Mouse (Mus musculus): ENCODE data around the gene Fignl2. TPM values are rescaled to one million over a fixed set of nuclear protein-coding genes. Genes with fewer than 3 reads are reported as not detected.

Gene Fignl2
- polyA plus RNA-seq, 1 experiment from 2014 or later: not detected

GRCm38 (mm10) chr15:101075656-101076055 lies 2.7 kb downstream of the Fignl2 start:
- H3K9ac ChIP-seq (ENCODE audit: low read length): no peak overlapping the region
- peak overlapping the region; percentile 83 for H3K4me2 ChIP-seq (ENCODE audit: low read length)
- no peak overlapping the region for H3K27ac ChIP-seq (ENCODE audit: low read depth, low read length)

GRCm38 (mm10) chr15:101075150-101075549 lies 3.2 kb downstream of the Fignl2 start:
- peaks cover 9% of the 10 kb centered on the region; the same call in 1 of the 2 replicates for H3K4me1 ChIP-seq (ENCODE audit: control insufficient read depth, insufficient read depth, low read length)
- H3K27ac ChIP-seq (ENCODE audit: low read depth, low read length): no peak overlapping the region
- H3K27me3 ChIP-seq (replicated peaks; ENCODE audit: control insufficient read depth, insufficient read depth, low read length): peaks cover 8% of the 10 kb centered on the region; the same call in 1 of the 2 replicates
- H3K36me3 ChIP-seq (ENCODE audit: control insufficient read depth, insufficient read depth, low read length): no peaks in the 10 kb centered on the region
- H3K9me3 ChIP-seq (replicated peaks; ENCODE audit: control insufficient read depth, low read length): no peaks in the 10 kb centered on the region
- no peak overlapping the region for H3K4me3 ChIP-seq (ENCODE audit: low read depth, low read length)
- 74% methylated on average over 4 of the region's 4 CpGs for WGBS
- ATAC-seq (no peak), DNase-seq (ENCODE audit: low spot score) (no peak)
- H3K4me2 ChIP-seq (ENCODE audit: low read length): no peak overlapping the region
- H3K9ac ChIP-seq (ENCODE audit: low read length): no peak overlapping the region

More at GRCm38 (mm10) chr15:101075656-101076055, 2.7 kb downstream of the Fignl2 start:
- no peak for DNase-seq (ENCODE audit: low spot score)
- WGBS: 26% methylated on average over 5 of the region's 5 CpGs
- no peaks in the 10 kb centered on the region for H3K9me3 ChIP-seq (replicated peaks; ENCODE audit: control insufficient read depth, low read length)
- ATAC-seq: no peak
- H3K4me3 ChIP-seq (ENCODE audit: low read depth, low read length): 0 out of 2 replicates have a peak overlapping the region, but pooled peaks have one; percentile 6
- H3K36me3 ChIP-seq (ENCODE audit: control insufficient read depth, insufficient read depth, low read length): no peaks in the 10 kb centered on the region
- H3K27me3 ChIP-seq (replicated peaks; ENCODE audit: control insufficient read depth, insufficient read depth, low read length): peaks cover 8% of the 10 kb centered on the region; the same call in 1 of the 2 replicates
- H3K4me1 ChIP-seq (ENCODE audit: control insufficient read depth, insufficient read depth, low read length): peaks cover 9% of the 10 kb centered on the region; the same call in 1 of the 2 replicates

GRCm38 (mm10) chr15:101074067-101074466 lies 4.3 kb downstream of the Fignl2 start:
- DNase-seq (ENCODE audit: low spot score): no peak
- no peak overlapping the region for H3K9ac ChIP-seq (ENCODE audit: low read length)
- no peak for ATAC-seq
- H3K9me3 ChIP-seq (replicated peaks; ENCODE audit: control insufficient read depth, low read length): no peaks in the 10 kb centered on the region
- peaks cover 9% of the 10 kb centered on the region; the same call in 1 of the 2 replicates for H3K4me1 ChIP-seq (ENCODE audit: control insufficient read depth, insufficient read depth, low read length)
- no peak overlapping the region for H3K4me2 ChIP-seq (ENCODE audit: low read length)
- H3K36me3 ChIP-seq (ENCODE audit: control insufficient read depth, insufficient read depth, low read length): no peaks in the 10 kb centered on the region
- H3K27me3 ChIP-seq (replicated peaks; ENCODE audit: control insufficient read depth, insufficient read depth, low read length): peaks cover 8% of the 10 kb centered on the region; the same call in 1 of the 2 replicates
- WGBS: 61% methylated on average over 5 of the region's 5 CpGs
- no peak overlapping the region for H3K4me3 ChIP-seq (ENCODE audit: low read depth, low read length)
- H3K27ac ChIP-seq (ENCODE audit: low read depth, low read length): no peak overlapping the region

GRCm38 (mm10) chr15:101072736-101073135 lies 5.6 kb downstream of the Fignl2 start:
- Histone ChIP-seq H3K9me3 (replicated peaks; ENCODE audit: control insufficient read depth, low read length) (no peaks in the 10 kb centered on the region), H3K27me3 (replicated peaks; ENCODE audit: control insufficient read depth, insufficient read depth, low read length) (peaks cover 8% of the 10 kb centered on the region; the same call in 1 of the 2 replicates), H3K36me3 (ENCODE audit: control insufficient read depth, insufficient read depth, low read length) (no peaks in the 10 kb centered on the region), H3K27ac (ENCODE audit: low read depth, low read length) (no peak overlapping the region), H3K4me2 (ENCODE audit: low read length) (no peak overlapping the region), H3K4me1 (ENCODE audit: control insufficient read depth, insufficient read depth, low read length) (peaks cover 7% of the 10 kb centered on the region; the same call in 1 of the 2 replicates), H3K4me3 (ENCODE audit: low read depth, low read length) (no peak overlapping the region), H3K9ac (ENCODE audit: low read length) (no peak overlapping the region)
- DNase-seq (ENCODE audit: low spot score): no peak
- 74% methylated on average over 2 of the region's 2 CpGs for WGBS
- no peak for ATAC-seq

DNA sequence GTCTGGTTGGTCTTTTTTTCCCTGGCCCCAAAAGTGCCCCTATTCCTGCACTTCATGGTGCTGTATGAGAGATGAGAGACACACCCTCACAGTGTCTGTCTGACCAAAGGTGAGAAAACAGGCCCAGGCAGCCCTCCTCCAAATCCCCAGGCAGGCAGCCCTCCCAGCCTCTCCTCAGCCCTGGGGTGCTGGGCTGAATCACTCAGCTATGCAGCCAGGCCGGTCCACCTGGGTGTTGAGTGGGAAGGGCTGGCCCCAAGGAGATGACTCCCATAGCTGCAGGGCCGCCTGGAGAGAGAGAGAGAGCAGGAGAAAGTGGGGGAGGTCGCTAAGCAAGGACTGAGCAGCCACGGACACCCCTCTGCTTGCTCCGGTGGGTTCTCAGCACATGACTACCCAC lies 7.6 kb downstream of the Fignl2 start:
- DNase-seq (ENCODE audit: low spot score): no peak
- Histone ChIP-seq H3K4me3 (ENCODE audit: low read depth, low read length) (no peak overlapping the region), H3K27ac (ENCODE audit: low read depth, low read length) (no peak overlapping the region), H3K9me3 (replicated peaks; ENCODE audit: control insufficient read depth, low read length) (no peaks in the 10 kb centered on the region), H3K4me2 (ENCODE audit: low read length) (no peak overlapping the region), H3K9ac (ENCODE audit: low read length) (no peak overlapping the region), H3K36me3 (ENCODE audit: control insufficient read depth, insufficient read depth, low read length) (no peaks in the 10 kb centered on the region), H3K27me3 (replicated peaks; ENCODE audit: control insufficient read depth, insufficient read depth, low read length) (no peaks in the 10 kb centered on the region), H3K4me1 (ENCODE audit: control insufficient read depth, insufficient read depth, low read length) (no peaks in the 10 kb centered on the region)
- 38% methylated on average over 5 of the region's 5 CpGs for WGBS
- no peak for ATAC-seq

GRCm38 (mm10) chr15:101069641-101070190 lies 8.7 kb downstream of the Fignl2 start:
- no peaks in the 10 kb centered on the region for H3K9me3 ChIP-seq (replicated peaks; ENCODE audit: control insufficient read depth, low read length)
- ATAC-seq: no peak
- no peaks in the 10 kb centered on the region for H3K27me3 ChIP-seq (replicated peaks; ENCODE audit: control insufficient read depth, insufficient read depth, low read length)
- WGBS: 58% methylated on average over 9 of the region's 9 CpGs
- no peaks in the 10 kb centered on the region for H3K4me1 ChIP-seq (ENCODE audit: control insufficient read depth, insufficient read depth, low read length)
- no peaks in the 10 kb centered on the region for H3K36me3 ChIP-seq (ENCODE audit: control insufficient read depth, insufficient read depth, low read length)
- H3K4me3 ChIP-seq (ENCODE audit: low read depth, low read length): no peak overlapping the region
- no peak overlapping the region for H3K27ac ChIP-seq (ENCODE audit: low read depth, low read length)
- H3K4me2 ChIP-seq (ENCODE audit: low read length): no peak overlapping the region
- H3K9ac ChIP-seq (ENCODE audit: low read length): no peak overlapping the region
- no peak for DNase-seq (ENCODE audit: low spot score)

DNA sequence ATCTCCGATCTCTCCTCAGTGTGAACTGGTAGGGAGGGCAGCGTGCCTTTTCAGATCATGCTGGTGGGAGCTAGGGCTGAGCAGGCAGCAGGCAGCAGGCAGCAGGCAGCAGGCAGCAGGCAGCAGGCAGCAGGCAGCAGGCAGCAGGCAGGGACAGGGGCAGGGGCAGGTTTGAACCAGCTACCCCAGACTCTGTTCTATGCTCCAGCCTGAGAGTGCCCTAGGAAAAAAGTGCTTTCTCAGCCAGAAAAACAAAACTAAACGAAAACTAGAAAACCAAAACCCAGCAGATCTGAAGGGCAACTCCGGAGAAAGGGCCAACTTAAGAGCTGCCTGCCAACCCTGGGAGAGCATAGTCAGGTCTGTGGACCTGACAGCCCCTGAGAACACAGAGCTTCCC lies 9.7 kb downstream of the Fignl2 start:
- DNase-seq (ENCODE audit: low spot score): no peak
- Histone ChIP-seq H3K9me3 (replicated peaks; ENCODE audit: control insufficient read depth, low read length) (no peaks in the 10 kb centered on the region), H3K36me3 (ENCODE audit: control insufficient read depth, insufficient read depth, low read length) (no peaks in the 10 kb centered on the region), H3K27ac (ENCODE audit: low read depth, low read length) (no peak overlapping the region), H3K9ac (ENCODE audit: low read length) (0 out of 2 replicates have a peak overlapping the region, but pooled peaks have one; percentile 3), H3K4me3 (ENCODE audit: low read depth, low read length) (no peak overlapping the region), H3K27me3 (replicated peaks; ENCODE audit: control insufficient read depth, insufficient read depth, low read length) (no peaks in the 10 kb centered on the region), H3K4me1 (ENCODE audit: control insufficient read depth, insufficient read depth, low read length) (no peaks in the 10 kb centered on the region), H3K4me2 (ENCODE audit: low read length) (no peak overlapping the region)
- ATAC-seq: no peak
- 60% methylated on average over 4 of the region's 4 CpGs for WGBS

DNA sequence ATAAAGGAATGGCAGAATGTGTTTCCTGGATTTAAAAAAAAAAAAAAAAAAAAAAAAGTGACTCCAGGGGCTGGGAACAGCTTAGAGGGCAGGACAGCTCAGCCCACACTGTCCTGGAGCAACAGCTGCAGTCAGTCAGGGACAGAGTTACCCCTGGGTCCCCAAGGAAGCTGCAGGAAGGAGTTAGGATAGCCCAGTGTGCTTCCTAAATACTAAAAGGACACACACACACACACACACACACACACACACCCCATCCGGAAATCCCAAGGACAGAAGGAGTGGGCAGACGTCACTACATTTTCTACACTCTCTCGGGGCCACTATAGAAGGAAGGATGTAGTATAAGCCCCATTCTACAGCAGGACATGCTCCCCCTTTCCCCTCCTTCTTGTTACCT lies 10.3 kb downstream of the Fignl2 start:
- no peaks in the 10 kb centered on the region for H3K9me3 ChIP-seq (replicated peaks; ENCODE audit: control insufficient read depth, low read length)
- no peaks in the 10 kb centered on the region for H3K4me1 ChIP-seq (ENCODE audit: control insufficient read depth, insufficient read depth, low read length)
- no peak overlapping the region for H3K27ac ChIP-seq (ENCODE audit: low read depth, low read length)
- H3K27me3 ChIP-seq (replicated peaks; ENCODE audit: control insufficient read depth, insufficient read depth, low read length): no peaks in the 10 kb centered on the region
- 52% methylated on average over 3 of the region's 3 CpGs for WGBS
- H3K9ac ChIP-seq (ENCODE audit: low read length): no peak overlapping the region
- no peak overlapping the region for H3K4me3 ChIP-seq (ENCODE audit: low read depth, low read length)
- DNase-seq (ENCODE audit: low spot score): no peak
- H3K36me3 ChIP-seq (ENCODE audit: control insufficient read depth, insufficient read depth, low read length): no peaks in the 10 kb centered on the region
- H3K4me2 ChIP-seq (ENCODE audit: low read length): no peak overlapping the region
- no peak for ATAC-seq

DNA sequence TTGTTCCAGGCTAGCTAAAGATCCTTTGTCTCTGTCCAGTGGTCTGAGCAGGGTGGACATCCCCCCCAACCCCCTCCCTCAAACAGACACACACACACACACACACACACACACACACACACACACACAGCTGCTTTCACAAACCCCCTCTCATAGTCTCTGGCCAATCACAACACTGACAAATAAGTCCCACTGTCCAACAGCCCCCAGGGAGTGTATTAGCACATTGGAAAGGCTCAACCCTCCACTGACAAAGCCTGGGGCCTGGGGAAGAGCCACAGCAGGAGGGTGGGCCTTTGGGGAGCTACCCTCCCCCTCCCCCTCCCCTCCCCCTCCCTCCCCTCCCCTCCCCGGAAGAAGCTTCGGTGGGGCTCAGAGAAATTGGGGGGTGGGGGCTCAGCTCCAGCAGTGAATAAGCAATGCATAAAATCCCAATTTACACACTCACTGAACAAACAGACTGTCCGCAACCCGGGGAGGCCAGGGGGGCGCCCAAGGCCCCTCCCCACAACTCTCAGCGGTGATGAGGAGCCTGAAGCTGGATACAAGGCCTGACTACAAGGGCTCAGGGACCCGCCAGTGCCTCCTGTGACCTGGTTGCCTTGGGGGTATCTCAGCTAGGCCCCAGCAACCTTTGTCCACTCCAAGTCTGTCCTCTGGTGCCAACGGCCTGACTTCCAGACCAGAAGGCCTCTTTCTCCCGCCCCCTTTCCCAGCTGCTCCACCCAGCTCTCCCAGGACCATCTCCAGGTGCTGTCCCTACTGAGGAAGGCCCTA lies 11.3 kb downstream of the Fignl2 start:
- H3K4me2 ChIP-seq (ENCODE audit: low read length): no peak overlapping the region
- peak overlapping the region; percentile 33; the same call in 1 of the 2 replicates for H3K27ac ChIP-seq (ENCODE audit: low read depth, low read length)
- 11% methylated on average over 7 of the region's 9 CpGs for WGBS
- H3K4me3 ChIP-seq (ENCODE audit: low read depth, low read length): no peak overlapping the region
- H3K9ac ChIP-seq (ENCODE audit: low read length): no peak overlapping the region
- no peaks in the 10 kb centered on the region for H3K9me3 ChIP-seq (replicated peaks; ENCODE audit: control insufficient read depth, low read length)
- H3K36me3 ChIP-seq (ENCODE audit: control insufficient read depth, insufficient read depth, low read length): no peaks in the 10 kb centered on the region
- ATAC-seq (peak; percentile 45; the same call in 1 of the 2 replicates), DNase-seq (ENCODE audit: low spot score) (no peak)
- no peaks in the 10 kb centered on the region for H3K4me1 ChIP-seq (ENCODE audit: control insufficient read depth, insufficient read depth, low read length)
- H3K27me3 ChIP-seq (replicated peaks; ENCODE audit: control insufficient read depth, insufficient read depth, low read length): no peaks in the 10 kb centered on the region
